Mouse (Mus musculus) lung, postnatal 0 days (tissue): Measurements from ENCODE around the gene Klhl29. TPM values are rescaled to one million over a fixed set of nuclear protein-coding genes. Genes with fewer than 3 reads are reported as not detected.
"Not testable (repeated sequence)": the region's sequence is repeated elsewhere in the genome, so short reads cannot be mapped to it uniquely, and the experiment has no call there.

ENCODE experiments used
- ATAC-seq: fragments of 200-750 bp; cut with Nextera tagmentation; 2 replicates; pipeline ENCODE4 v1.8.0; 2017; ENCODE audit warnings: moderate library complexity
- DNase-seq: peaks from one replicate; pipeline ENCODE4 v3.0.0-alpha.2; 2016; ENCODE audit warnings: low spot score
- H3K27ac ChIP-seq: fragments of 300-500 bp; sonication (generic); 2 replicates; pipeline ENCODE4 v1.5.1; 2014; ENCODE audit warnings: antibody characterized with exemption, mild to moderate bottlenecking, low read length, mixed read lengths
- H3K27me3 ChIP-seq: fragments of 300-500 bp; sonication (generic); replicated peaks from 2 replicates; pipeline ENCODE4 v1.6.1; 2014; ENCODE audit warnings: low read length, mixed read lengths; ENCODE audit not compliant: insufficient read depth
- H3K36me3 ChIP-seq: fragments of 300-500 bp; sonication (generic); 2 replicates; pipeline ENCODE4 v1.6.1; 2014; ENCODE audit warnings: low read length, mixed read lengths; ENCODE audit not compliant: insufficient read depth
- H3K4me1 ChIP-seq: fragments of 300-500 bp; sonication (generic); 2 replicates; pipeline ENCODE4 v1.6.1; 2014; ENCODE audit warnings: antibody characterized with exemption, low read depth, low read length, mixed read lengths; ENCODE audit not compliant: insufficient read depth
- H3K4me2 ChIP-seq: fragments of 300-500 bp; sonication (generic); replicated peaks from 2 replicates; pipeline ENCODE4 v1.6.1; 2014; ENCODE audit warnings: low read depth, mild to moderate bottlenecking, low read length, moderate library complexity, mixed read lengths
- H3K4me3 ChIP-seq: fragments of 300-500 bp; sonication (generic); 2 replicates; pipeline ENCODE4 v1.5.1; 2014; ENCODE audit warnings: low read depth, low read length
- H3K9ac ChIP-seq: fragments of 300-500 bp; sonication (generic); replicated peaks from 2 replicates; pipeline ENCODE4 v1.6.1; 2014; ENCODE audit warnings: low read depth, mild to moderate bottlenecking
- H3K9me3 ChIP-seq: fragments of 300-500 bp; sonication (generic); 2 replicates; pipeline ENCODE4 v1.6.1; 2016; ENCODE audit warnings: low read length, mixed read lengths
- CTCF ChIP-seq: IDR thresholded peaks from 2 replicates; pipeline ENCODE4 v1.5.1; 2016; ENCODE audit warnings: antibody characterized with exemption, mild to moderate bottlenecking
- EP300 ChIP-seq: IDR thresholded peaks from 2 replicates; pipeline ENCODE4 v1.6.1; 2016; ENCODE audit warnings: antibody characterized with exemption, mild to moderate bottlenecking, control low read depth
- WGBS: fragments of 180-500 bp; shearing (Covaris S2); extraction: QIAGEN DNeasy Blood & Tissue Kit; methylation state at CpG from one replicate; pipeline ENCODE4 v1.1.7; 2014; 5-methylcytosine and 5-hydroxymethylcytosine counted together
- polyA plus RNA-seq: library from polyadenylated mRNA; unstranded; fragments of >200 nt; fragmentation: Nextera tagmentation; extraction: Ambion mirVana; gene quantifications from 2 replicates; pipeline ENCODE4 v1.2.1, GENCODE M21; 2015

Gene Klhl29
- polyA plus RNA-seq, 1 experiment from 2014 or later = 0.33 TPM

- WGBS = 71% methylated on average over 6 of the region's 6 CpGs
- no peaks in the 10 kb centered on the region for H3K9me3 ChIP-seq
- no peaks in the 10 kb centered on the region for H3K27me3 ChIP-seq
- H3K4me2 ChIP-seq = no peak overlapping the region
- ATAC-seq = no peak
- no peaks in the 10 kb centered on the region for H3K4me1 ChIP-seq
- no peak overlapping the region for H3K9ac ChIP-seq
- no peak overlapping the region for H3K4me3 ChIP-seq
- no peak for DNase-seq
- H3K36me3 ChIP-seq = no peaks in the 10 kb centered on the region
- TF ChIP-seq CTCF = no peak
- no peak for TF ChIP-seq EP300
- H3K27ac ChIP-seq = no peak overlapping the region
These were observed 30.4 kb downstream of the Klhl29 start for GRCm38 (mm10) chr12:5345088-5345487.

GRCm38 (mm10) chr12:5344457-5344856 lies 31.0 kb downstream of the Klhl29 start:
- not testable (repeated sequence) for H3K27ac ChIP-seq, H3K4me3 ChIP-seq, H3K4me2 ChIP-seq, H3K36me3 ChIP-seq, H3K4me1 ChIP-seq, H3K9me3 ChIP-seq, H3K9ac ChIP-seq, H3K27me3 ChIP-seq
- DNase-seq (peak; percentile 71), ATAC-seq (peak; percentile 82)
- 73% methylated on average over 6 of the region's 7 CpGs for WGBS
- TF ChIP-seq EP300 = peak; percentile 78

- DNase-seq (no peak), ATAC-seq (no peak)
- WGBS = 91% methylated on average over 6 of the region's 6 CpGs
- Histone ChIP-seq H3K4me1 (no peaks in the 10 kb centered on the region), H3K4me3 (no peak overlapping the region), H3K4me2 (no peak overlapping the region), H3K27ac (no peak overlapping the region), H3K36me3 (no peaks in the 10 kb centered on the region), H3K9me3 (no peaks in the 10 kb centered on the region), H3K9ac (no peak overlapping the region), H3K27me3 (no peaks in the 10 kb centered on the region)
- TF ChIP-seq CTCF = no peak
These were observed 35.3 kb downstream of the Klhl29 start for GRCm38 (mm10) chr12:5340151-5340603.

DNA sequence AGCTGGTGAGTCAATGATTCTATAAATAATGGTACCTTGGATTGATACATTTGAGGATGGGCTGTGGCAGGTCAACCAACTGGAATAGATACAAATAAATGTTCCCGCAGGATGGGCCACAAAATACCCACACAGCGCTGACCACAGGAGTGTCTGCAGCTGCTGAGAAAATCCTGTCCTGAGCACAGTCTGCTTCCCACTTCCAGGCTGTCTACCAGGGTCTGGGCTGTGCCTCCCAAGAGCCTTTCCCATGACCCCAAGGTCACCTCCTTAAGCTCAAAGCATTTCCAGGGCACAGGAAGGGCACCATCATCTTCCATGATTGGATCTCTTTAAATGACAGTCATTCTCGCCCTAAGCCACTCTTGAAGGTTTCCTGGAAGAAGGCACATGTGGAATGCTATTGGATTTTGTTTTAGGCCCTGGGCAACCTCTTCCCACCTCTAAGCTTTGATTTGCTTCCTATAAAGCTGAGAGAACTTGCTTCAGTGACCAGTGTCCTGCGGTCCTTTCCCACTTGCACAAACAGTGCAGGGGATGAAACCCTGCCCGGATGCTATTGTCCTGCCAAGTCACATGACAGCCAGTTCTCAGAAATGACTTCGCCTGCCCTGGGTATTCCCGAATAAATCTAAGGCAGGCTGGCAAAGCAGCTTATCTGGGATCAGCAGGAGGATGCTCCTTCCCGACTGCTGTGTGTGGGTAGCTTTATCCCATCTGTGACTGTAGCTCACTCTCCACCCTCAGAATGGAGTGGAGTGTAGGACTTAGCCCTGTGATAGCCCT lies 38.4 kb downstream of the Klhl29 start:
- Histone ChIP-seq H3K9me3 (no peaks in the 10 kb centered on the region), H3K4me3 (no peak overlapping the region), H3K27me3 (no peaks in the 10 kb centered on the region), H3K4me2 (no peak overlapping the region), H3K36me3 (no peaks in the 10 kb centered on the region), H3K4me1 (no peaks in the 10 kb centered on the region), H3K9ac (no peak overlapping the region), H3K27ac (no peak overlapping the region)
- TF ChIP-seq CTCF = no peak
- 52% methylated on average over 8 of the region's 8 CpGs for WGBS
- ATAC-seq = peak; percentile 53
- no peak for DNase-seq

GRCm38 (mm10) chr12:5336331-5336730 lies 39.2 kb downstream of the Klhl29 start:
- no peak for DNase-seq
- Histone ChIP-seq H3K9ac (no peak overlapping the region), H3K9me3 (no peaks in the 10 kb centered on the region), H3K4me2 (no peak overlapping the region), H3K4me1 (no peaks in the 10 kb centered on the region), H3K27ac (no peak overlapping the region), H3K4me3 (no peak overlapping the region), H3K27me3 (no peaks in the 10 kb centered on the region), H3K36me3 (no peaks in the 10 kb centered on the region)
- ATAC-seq = no peak
- 76% methylated on average over 6 of the region's 6 CpGs for WGBS
- no peak for TF ChIP-seq CTCF
- TF ChIP-seq EP300 = no peak

GRCm38 (mm10) chr12:5334956-5335355 lies 40.5 kb downstream of the Klhl29 start:
- H3K4me2 ChIP-seq = no peak overlapping the region
- no peaks in the 10 kb centered on the region for H3K9me3 ChIP-seq
- no peak for TF ChIP-seq CTCF
- DNase-seq (no peak), ATAC-seq (no peak)
- no peak overlapping the region for H3K9ac ChIP-seq
- H3K4me1 ChIP-seq = no peaks in the 10 kb centered on the region
- no peak overlapping the region for H3K4me3 ChIP-seq
- WGBS = 72% methylated on average over 9 of the region's 9 CpGs
- H3K36me3 ChIP-seq = no peaks in the 10 kb centered on the region
- H3K27ac ChIP-seq = no peak overlapping the region
- H3K27me3 ChIP-seq = no peaks in the 10 kb centered on the region

- Histone ChIP-seq H3K9me3 (no peaks in the 10 kb centered on the region), H3K36me3 (no peaks in the 10 kb centered on the region), H3K4me1 (no peaks in the 10 kb centered on the region), H3K9ac (no peak overlapping the region), H3K27ac (no peak overlapping the region), H3K4me2 (no peak overlapping the region), H3K4me3 (no peak overlapping the region), H3K27me3 (no peaks in the 10 kb centered on the region)
- ATAC-seq (no peak), DNase-seq (no peak)
- TF ChIP-seq EP300 (no peak), CTCF (no peak)
- WGBS = 83% methylated on average over 2 of the region's 2 CpGs
These were observed 41.3 kb downstream of the Klhl29 start for GRCm38 (mm10) chr12:5334175-5334574.
